Mouse (Mus musculus): ENCODE measurements at regions not wholly inside any gene's neighbourhood (a gene's known extent, or its start where the extent isn't known, plus 50 kb on each side); places are given as distances from the start of the nearest gene placed in this dataset.

DNA sequence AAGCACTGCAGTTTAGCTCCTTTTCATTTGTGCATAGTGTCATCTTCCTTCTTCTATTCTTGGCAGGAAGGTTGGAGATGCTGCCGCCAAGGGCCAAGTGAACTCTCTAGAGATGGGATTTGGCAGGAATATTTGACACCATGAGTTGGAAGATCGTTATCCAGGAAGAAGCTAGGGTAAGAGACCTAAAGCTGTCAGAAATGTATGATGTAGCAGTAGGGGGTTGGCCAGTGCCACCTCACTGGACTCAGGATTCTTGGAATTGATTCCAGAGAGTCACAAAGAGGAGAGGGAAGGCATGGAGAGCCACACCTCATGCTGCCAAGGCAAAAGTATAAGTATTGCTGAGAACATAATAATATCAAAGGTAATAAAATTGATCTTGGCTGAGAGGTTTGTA lies 2835.8 kb upstream of the Lrrc6 start:
- Histone ChIP-seq H3K36me3 (replicated peaks in 1 of 2; ENCODE audit: control insufficient read depth in 1 of 2, insufficient read depth in 1 of 2, low read length in 1 of 2) (no peaks in the 10 kb centered on the region), H3K27me3 (replicated peaks) (no peaks in the 10 kb centered on the region), H3K9ac (ENCODE audit: insufficient read depth, low read depth) (no peak overlapping the region), H3K9me3 (replicated peaks; ENCODE audit: low read length) (peaks cover 25% of the 10 kb centered on the region), H3K4me1 (ENCODE audit: control insufficient read depth in 1 of 2, insufficient read depth in 2 of 2) (no peaks in the 10 kb centered on the region), H3K27ac (ENCODE audit: insufficient read depth, low read depth) (no peak overlapping the region), H3K4me3 (replicated peaks in 1 of 3; ENCODE audit: low read depth in 2 of 3, low read length in 2 of 3, poor library complexity in 1 of 3) (no peak overlapping the region), H3K79me2 (replicated peaks; ENCODE audit: control insufficient read depth, extremely low read depth, insufficient read depth, poor library complexity, severe bottlenecking) (no peaks in the 10 kb centered on the region), H3K4me2 (ENCODE audit: insufficient read depth, low read depth, poor library complexity, severe bottlenecking) (no peak overlapping the region)
- no peak for TF ChIP-seq MXI1 (IDR thresholded peaks at IDR 0.05; ENCODE audit: low read depth, low read length)
- dilution Hi-C loops (cut with MboI; ENCODE audit: extremely low pct_ligation_motif_present, extremely low pct_unique_long_range_greater_than_20kb, low sequenced_read_pairs) (no loop called here), in situ Hi-C loops (cut with MboI; ENCODE audit: low pct_ligation_motif_present, low pct_unique_long_range_greater_than_20kb, low sequenced_read_pairs) (no loop called here)
- DNase-seq (ENCODE audit: extremely low read depth), result no peak

DNA sequence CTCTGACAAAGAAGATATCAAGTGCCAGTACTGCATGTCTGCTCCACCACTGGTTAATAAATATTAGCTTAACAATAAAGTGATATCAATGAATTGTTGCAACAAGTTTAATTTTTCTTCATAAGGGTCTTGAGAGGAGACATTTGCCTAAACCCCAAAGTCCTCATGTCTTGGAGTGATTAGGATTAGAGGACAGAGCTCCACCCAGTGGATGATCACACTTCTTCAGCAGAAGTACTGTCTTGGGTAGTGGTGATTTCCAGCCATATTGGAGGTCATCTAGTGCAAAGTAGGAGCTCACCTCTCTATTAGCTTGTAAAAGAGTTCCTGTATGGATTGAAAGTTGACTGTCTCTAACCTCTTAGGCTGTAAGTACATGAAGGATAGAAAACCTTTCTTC lies 2825.8 kb upstream of the Lrrc6 start:
- Histone ChIP-seq H3K27ac (ENCODE audit: insufficient read depth, low read depth) (no peak overlapping the region), H3K4me3 (replicated peaks in 1 of 3; ENCODE audit: low read depth in 2 of 3, low read length in 2 of 3, poor library complexity in 1 of 3) (no peak overlapping the region), H3K4me1 (ENCODE audit: control insufficient read depth in 1 of 2, insufficient read depth in 2 of 2) (no peaks in the 10 kb centered on the region), H3K4me2 (ENCODE audit: insufficient read depth, low read depth, poor library complexity, severe bottlenecking) (no peak overlapping the region), H3K79me2 (replicated peaks; ENCODE audit: control insufficient read depth, extremely low read depth, insufficient read depth, poor library complexity, severe bottlenecking) (no peaks in the 10 kb centered on the region), H3K9ac (ENCODE audit: insufficient read depth, low read depth) (no peak overlapping the region), H3K27me3 (replicated peaks) (no peaks in the 10 kb centered on the region), H3K36me3 (replicated peaks in 1 of 2; ENCODE audit: control insufficient read depth in 1 of 2, insufficient read depth in 1 of 2, low read length in 1 of 2) (no peaks in the 10 kb centered on the region), H3K9me3 (replicated peaks; ENCODE audit: low read length) (peaks cover 46% of the 10 kb centered on the region)
- no peak for DNase-seq (ENCODE audit: extremely low read depth)
- in situ Hi-C loops (cut with MboI; ENCODE audit: low pct_ligation_motif_present, low pct_unique_long_range_greater_than_20kb, low sequenced_read_pairs) (no loop called here), dilution Hi-C loops (cut with MboI; ENCODE audit: extremely low pct_ligation_motif_present, extremely low pct_unique_long_range_greater_than_20kb, low sequenced_read_pairs) (no loop called here)
- TF ChIP-seq EP300 (IDR thresholded peaks at IDR 0.05; ENCODE audit: low read length) (no peak), NRF1 (IDR thresholded peaks at IDR 0.05; ENCODE audit: low read depth, low read length) (no peak), MYC (IDR thresholded peaks at IDR 0.05; ENCODE audit: low read depth, low read length) (no peak)

DNA sequence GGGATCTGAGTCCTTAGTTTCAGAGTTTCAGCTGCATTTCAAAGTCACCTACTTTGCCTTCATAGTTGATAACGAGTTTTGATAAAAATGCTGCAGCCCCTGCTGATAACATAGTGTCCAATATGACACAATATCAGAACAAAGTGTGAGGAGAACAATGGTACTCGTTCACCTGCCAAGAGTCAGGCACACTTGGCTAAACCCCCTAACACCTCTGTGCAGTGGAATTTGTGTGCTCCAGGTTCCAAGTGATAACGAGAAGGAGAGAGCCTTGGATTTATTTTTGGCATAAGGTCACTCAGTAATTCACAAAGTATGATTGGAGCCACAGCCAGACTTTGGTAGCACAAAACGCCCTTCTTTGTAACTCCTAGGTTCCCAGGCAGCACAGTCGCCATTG lies 2802.4 kb upstream of the Lrrc6 start:
- TF ChIP-seq MAZ (IDR thresholded peaks at IDR 0.05; ENCODE audit: low read depth, low read length) (no peak), POLR2A (IDR thresholded peaks at IDR 0.05; ENCODE audit: low read depth, low read length) (no peak), NRF1 (IDR thresholded peaks at IDR 0.05; ENCODE audit: low read depth, low read length) (no peak), SIN3A (IDR thresholded peaks at IDR 0.05; ENCODE audit: low read length) (no peak), UBTF (IDR thresholded peaks at IDR 0.05; ENCODE audit: low read depth, low read length) (no peak), HCFC1 (IDR thresholded peaks at IDR 0.05; ENCODE audit: low read depth, low read length) (no peak), POLR2AphosphoS2 (IDR thresholded peaks at IDR 0.05; ENCODE audit: low read depth, low read length) (no peak), EP300 (IDR thresholded peaks at IDR 0.05; ENCODE audit: low read length) (no peak), IRF4 (IDR thresholded peaks at IDR 0.05; ENCODE audit: low read depth, low read length) (no peak), SMC3 (IDR thresholded peaks at IDR 0.05; ENCODE audit: low read depth, low read length) (no peak), ZMIZ1 (IDR thresholded peaks at IDR 0.05; ENCODE audit: low read depth, low read length) (no peak), BHLHE40 (IDR thresholded peaks at IDR 0.05; ENCODE audit: low read depth, low read length) (no peak), USF1 (IDR thresholded peaks at IDR 0.05; ENCODE audit: low read depth, low read length) (no peak), MAX (IDR thresholded peaks at IDR 0.05; ENCODE audit: low read length) (no peak), ELF1 (IDR thresholded peaks at IDR 0.05; ENCODE audit: low read depth, low read length) (no peak), RAD21 (IDR thresholded peaks at IDR 0.05; ENCODE audit: low read depth, low read length) (no peak), ZKSCAN1 (IDR thresholded peaks at IDR 0.05; ENCODE audit: borderline replicate concordance, low read depth, low read length) (no peak), JUND (conservative IDR thresholded peaks at IDR 0.05; ENCODE audit: low read depth, low read length) (no peak), TBP (conservative IDR thresholded peaks at IDR 0.05; ENCODE audit: low read depth, low read length) (no peak), ZNF384 (IDR thresholded peaks at IDR 0.05; ENCODE audit: low read depth, low read length) (no peak)
- dilution Hi-C loops (cut with MboI; ENCODE audit: extremely low pct_ligation_motif_present, extremely low pct_unique_long_range_greater_than_20kb, low sequenced_read_pairs) (no loop called here), in situ Hi-C loops (cut with MboI; ENCODE audit: low pct_ligation_motif_present, low pct_unique_long_range_greater_than_20kb, low sequenced_read_pairs) (no loop called here)
- no peak overlapping the region for H3K4me2 ChIP-seq (ENCODE audit: insufficient read depth, low read depth, poor library complexity, severe bottlenecking)
- H3K9ac ChIP-seq (ENCODE audit: insufficient read depth, low read depth), result no peak overlapping the region
- peaks cover 49% of the 10 kb centered on the region for H3K9me3 ChIP-seq (replicated peaks; ENCODE audit: low read length)
- H3K4me3 ChIP-seq (replicated peaks in 1 of 3; ENCODE audit: low read depth in 2 of 3, low read length in 2 of 3, poor library complexity in 1 of 3), result no peak overlapping the region
- no peak overlapping the region for H3K27ac ChIP-seq (ENCODE audit: insufficient read depth, low read depth)
- no peaks in the 10 kb centered on the region for H3K4me1 ChIP-seq (ENCODE audit: control insufficient read depth in 1 of 2, insufficient read depth in 2 of 2)
- no peaks in the 10 kb centered on the region for H3K27me3 ChIP-seq (replicated peaks)
- H3K79me2 ChIP-seq (replicated peaks; ENCODE audit: control insufficient read depth, extremely low read depth, insufficient read depth, poor library complexity, severe bottlenecking), result no peaks in the 10 kb centered on the region
- H3K36me3 ChIP-seq (replicated peaks in 1 of 2; ENCODE audit: control insufficient read depth in 1 of 2, insufficient read depth in 1 of 2, low read length in 1 of 2), result no peaks in the 10 kb centered on the region
- DNase-seq (ENCODE audit: extremely low read depth), result no peak
